Mouse (Mus musculus) liver, embryonic 14.5 days (tissue): ENCODE results near the gene Nudt22.

Experiments
- CTCF ChIP-seq: IDR thresholded peaks from 2 replicates; pipeline ENCODE4 v1.5.1; 2016; ENCODE audit warnings: antibody characterized with exemption, low read depth, control low read depth
- EP300 ChIP-seq: IDR thresholded peaks from 2 replicates; pipeline ENCODE4 v1.6.1; 2016; ENCODE audit warnings: antibody characterized with exemption, low read depth

- TF ChIP-seq CTCF, result no peak
- no peak for TF ChIP-seq EP300
Observed at GRCm38 (mm10) chr19:6948186-6948585, 47.7 kb downstream of the Nudt22 start.
